Mouse (Mus musculus) heart, postnatal 25 days (tissue): ENCODE data around the gene Gm20388. TPM values are rescaled to one million over a fixed set of nuclear protein-coding genes. Genes with fewer than 3 reads are reported as not detected.
"Not testable (repeated sequence)": the region's sequence is repeated elsewhere in the genome, so short reads cannot be mapped to it uniquely, and the experiment has no call there.

Experiments used
- DNase-seq: peaks from one replicate; pipeline ENCODE4 v3.0.0; 2022; ENCODE audit warnings: low spot score
- intact Hi-C: fragments of 180-260 bp; cut with DNase I; formaldehyde crosslinking; loops from one replicate; pipeline ENCODE4 v1.15.1; 2025
- total RNA-seq, 2 experiments: library from RNA; stranded (reverse); gene quantifications; 2 replicates each; pipeline ENCODE4 v1.2.3; 2021

Gene Gm20388
- total RNA-seq, 2 experiments from 2014 or later, result 2.7 TPM; not detected in 1

- intact Hi-C loops, result no loop called here
- DNase-seq, result no peak
Measured at GRCm38 (mm10) chr8:120723025-120723424, 812.4 kb downstream of the Gm20388 start.

DNA sequence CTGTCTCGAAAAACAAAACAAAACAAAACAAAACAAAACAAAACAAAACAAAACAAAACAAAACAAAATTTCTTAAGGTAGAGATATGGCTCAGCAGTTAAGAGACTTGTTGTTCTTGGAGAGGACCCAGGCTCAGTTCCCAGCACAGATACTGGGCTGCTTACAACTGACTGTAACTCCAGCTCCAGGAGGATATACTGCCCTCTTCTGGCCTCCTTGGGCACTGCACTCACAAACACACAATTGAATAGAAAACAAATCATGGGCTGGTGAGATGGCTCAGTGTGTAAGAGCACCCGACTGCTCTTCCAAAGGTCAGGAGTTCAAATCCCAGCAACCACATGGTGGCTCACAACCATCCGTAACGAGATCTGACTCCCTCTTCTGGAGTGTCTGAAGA lies 813.5 kb downstream of the Gm20388 start:
- DNase-seq, intact Hi-C loops: not testable (repeated sequence)

- intact Hi-C loops, result no loop called here
- no peak for DNase-seq
Measured at GRCm38 (mm10) chr8:120724816-120725575, 814.4 kb downstream of the Gm20388 start.

- DNase-seq, result no peak
- intact Hi-C loops, result no loop called here
Measured at GRCm38 (mm10) chr8:120725576-120725950, 814.9 kb downstream of the Gm20388 start.

GRCm38 (mm10) chr8:120726051-120726450 lies 815.4 kb downstream of the Gm20388 start:
- DNase-seq, result no peak
- intact Hi-C loops, result no loop called here

DNA sequence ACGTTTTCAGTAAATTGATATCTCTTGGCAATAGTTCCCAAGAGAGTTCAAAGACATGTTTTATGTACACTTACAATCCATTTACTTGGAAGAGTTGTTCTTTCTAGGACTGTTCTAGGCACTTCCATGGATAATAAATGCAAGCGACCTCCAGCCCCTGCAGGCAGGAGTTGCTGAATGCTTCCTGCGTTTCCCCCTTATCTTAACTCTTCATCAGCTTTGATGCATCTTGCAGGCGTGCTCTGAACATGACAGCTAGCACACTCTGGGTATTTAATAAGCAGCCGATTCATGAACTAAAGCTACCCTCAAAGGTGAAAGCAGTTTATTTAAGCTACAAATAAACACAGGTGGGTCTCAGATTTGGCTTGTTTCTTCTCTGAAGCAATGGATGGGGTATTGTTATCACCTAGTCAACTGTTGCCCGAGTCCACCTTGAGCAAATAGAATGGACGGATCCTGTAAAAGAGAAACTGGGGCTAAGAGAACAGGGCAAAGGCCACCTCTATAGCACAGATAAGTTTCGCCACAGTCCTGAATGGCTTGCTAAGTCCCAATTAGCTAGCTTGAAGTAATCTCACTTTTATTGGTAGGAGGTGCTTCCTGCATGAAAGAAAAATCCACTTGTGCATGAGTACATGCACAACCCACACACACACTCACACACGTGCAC lies 818.0 kb downstream of the Gm20388 start:
- intact Hi-C loops, result no loop called here
- no peak for DNase-seq

DNA sequence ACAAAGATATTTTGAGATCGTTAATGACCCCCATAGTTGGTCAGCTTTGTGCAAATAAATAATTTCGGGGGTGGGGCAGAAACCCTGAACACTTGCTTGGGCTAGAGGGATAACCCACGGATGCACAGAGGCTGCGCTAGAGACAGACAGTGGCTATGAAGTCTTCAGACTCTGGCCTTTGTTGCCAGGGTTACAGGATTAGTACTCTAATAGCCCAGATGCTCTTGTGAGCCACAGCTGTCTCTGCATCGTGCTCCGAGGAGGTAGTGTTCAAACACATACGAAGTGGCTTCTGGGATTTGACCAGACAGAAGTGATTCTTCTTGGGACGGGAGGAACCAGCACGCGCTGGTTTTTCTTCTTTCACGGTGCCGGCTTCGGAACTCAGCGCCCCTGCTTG lies 820.9 kb downstream of the Gm20388 start:
- DNase-seq, result no peak
- intact Hi-C loops, result no loop called here

GRCm38 (mm10) chr8:120732068-120732467 lies 821.4 kb downstream of the Gm20388 start:
- DNase-seq, result no peak
- intact Hi-C loops, result no loop called here

DNA sequence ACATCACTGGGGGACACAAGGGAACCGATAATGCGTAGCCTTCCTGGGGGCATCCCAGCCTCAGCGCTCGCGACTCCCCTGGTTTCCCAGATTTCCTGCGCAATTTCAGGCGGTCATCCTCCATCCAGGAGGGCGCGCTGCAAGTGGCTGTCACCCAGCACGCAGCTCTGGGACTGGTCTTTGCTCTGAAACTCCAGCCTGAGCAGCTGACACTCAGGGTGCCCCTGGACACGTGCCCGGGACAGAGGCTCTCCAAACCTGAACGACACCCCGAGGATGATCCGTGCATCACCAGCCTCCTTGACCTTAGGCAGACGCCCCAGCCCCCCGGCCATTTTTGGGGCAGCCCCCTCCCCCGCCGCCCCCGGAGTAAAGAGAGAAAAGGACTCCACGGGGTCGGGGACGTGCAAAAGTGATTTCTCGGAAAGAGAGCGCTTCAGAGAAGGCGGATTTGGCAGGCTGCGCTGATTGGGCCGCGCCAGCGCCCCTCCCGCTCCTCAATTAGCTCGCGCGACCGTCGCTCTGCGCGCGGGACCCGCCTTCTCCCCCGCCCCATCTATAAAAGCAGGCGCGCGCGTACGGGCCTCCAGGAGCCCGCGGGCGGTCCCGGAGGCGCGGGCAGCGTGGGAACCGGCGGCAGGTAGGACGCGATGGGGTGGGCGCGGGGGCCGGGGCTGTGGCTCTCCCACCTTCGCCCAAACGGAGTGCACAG lies 825.3 kb downstream of the Gm20388 start, which contains the start of gene Irf8:
Gene Irf8, plus strand, starts transcription at position 589 of the 712 bp plus-strand sequence.
- intact Hi-C loops, result loop anchor here (2.0 to 5.0 kb wide), 3 partner anchors 17 to 61 kb away; no protein-coding TSS in a partner anchor
- DNase-seq, result peak; percentile 83

DNA sequence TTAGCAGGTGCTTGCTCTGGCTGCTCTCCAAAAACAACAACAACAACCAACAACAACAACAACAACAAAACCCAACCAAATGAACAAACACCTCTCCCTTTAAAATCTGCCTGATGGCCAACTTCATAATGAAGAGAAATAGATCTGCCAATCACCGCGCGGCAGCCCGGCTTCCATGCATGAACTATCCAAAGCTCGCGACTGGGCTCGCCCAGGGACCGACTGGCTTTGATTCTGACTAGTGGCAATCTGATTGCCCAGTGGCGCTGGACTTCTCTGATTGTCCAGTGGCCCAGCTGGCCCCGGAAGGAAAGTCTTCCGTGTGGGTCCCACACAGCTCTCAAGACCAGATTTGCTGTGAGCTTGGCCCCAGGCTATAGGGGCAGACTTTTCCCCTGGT lies 825.8 kb downstream of the Gm20388 start:
- intact Hi-C loops, result loop anchor here (2.0 to 5.0 kb wide), 3 partner anchors 16 to 61 kb away; no protein-coding TSS in a partner anchor
- no peak for DNase-seq

GRCm38 (mm10) chr8:120737166-120737565 lies 826.5 kb downstream of the Gm20388 start:
- intact Hi-C loops, result loop anchor here (2.0 to 5.0 kb wide), 3 partner anchors 16 to 60 kb away; no protein-coding TSS in a partner anchor
- no peak for DNase-seq

DNA sequence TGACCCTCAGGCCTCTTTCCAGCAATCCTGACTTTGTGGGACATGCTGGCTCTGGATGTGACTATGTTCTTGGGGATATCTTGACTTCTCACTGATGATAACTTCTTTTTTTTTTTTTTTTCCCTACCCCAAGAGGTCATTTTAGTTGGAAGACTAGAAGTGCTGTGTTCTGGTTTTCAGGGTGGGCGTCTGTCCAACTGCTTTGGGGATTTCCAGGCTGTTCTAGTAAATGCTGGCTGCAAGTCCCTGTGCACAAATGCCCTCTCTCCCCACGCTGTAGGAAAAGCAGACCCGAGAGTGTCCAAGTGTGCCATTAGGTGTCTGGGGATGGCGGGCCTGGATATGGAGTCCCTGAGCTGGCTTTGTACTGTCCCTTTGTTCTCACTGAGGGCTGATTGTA lies 828.1 kb downstream of the Gm20388 start:
- intact Hi-C loops, result loop anchor here (5.0 kb wide), 1 partner anchor 59 kb away; no protein-coding TSS in a partner anchor
- no peak for DNase-seq

DNA sequence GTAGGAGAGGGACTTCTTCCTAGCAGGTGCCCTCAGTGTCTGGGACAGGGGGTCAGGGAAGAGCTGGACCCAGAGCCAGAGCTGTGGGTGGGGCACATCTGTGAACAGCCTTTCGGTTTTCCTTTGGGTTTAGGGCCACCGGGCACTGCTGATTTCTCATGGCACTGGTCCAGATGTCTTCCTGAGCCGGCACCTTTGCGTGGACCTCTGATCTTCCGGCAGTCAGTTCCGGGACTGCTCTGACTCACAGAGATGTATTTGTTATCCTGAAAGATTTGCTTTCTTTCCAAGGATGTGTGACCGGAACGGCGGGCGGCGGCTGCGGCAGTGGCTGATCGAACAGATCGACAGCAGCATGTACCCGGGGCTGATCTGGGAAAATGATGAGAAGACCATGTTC lies 828.9 kb downstream of the Gm20388 start:
- DNase-seq, result no peak
- intact Hi-C loops, result loop anchor here (5.0 kb wide), 1 partner anchor 58 kb away; no protein-coding TSS in a partner anchor

- DNase-seq, result no peak
- intact Hi-C loops, result no loop called here
Measured at GRCm38 (mm10) chr8:120740579-120740978, 829.9 kb downstream of the Gm20388 start.

DNA sequence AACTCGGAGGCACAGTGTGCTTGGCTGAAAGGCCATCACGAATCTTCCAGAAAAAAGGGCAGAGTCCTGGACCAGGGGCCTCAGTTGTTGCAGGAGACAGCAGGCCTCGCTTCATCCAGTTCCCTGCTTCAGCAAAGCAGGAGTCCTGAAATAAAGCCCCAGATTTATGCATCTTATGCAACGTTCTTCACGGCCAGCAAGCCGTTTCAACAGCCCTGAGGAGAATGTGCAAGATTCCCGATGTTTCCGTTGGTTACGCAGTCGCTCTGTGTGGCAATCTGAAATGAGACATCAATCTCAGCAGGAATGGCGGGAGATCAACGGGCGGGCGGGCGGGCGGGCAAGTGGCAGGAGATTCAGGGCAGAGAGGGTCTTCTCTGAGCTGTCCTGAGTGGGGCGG lies 830.4 kb downstream of the Gm20388 start:
- no peak for DNase-seq
- intact Hi-C loops, result no loop called here

- no peak for DNase-seq
- intact Hi-C loops, result no loop called here
Measured at GRCm38 (mm10) chr8:120741815-120742530, 831.3 kb downstream of the Gm20388 start.

DNA sequence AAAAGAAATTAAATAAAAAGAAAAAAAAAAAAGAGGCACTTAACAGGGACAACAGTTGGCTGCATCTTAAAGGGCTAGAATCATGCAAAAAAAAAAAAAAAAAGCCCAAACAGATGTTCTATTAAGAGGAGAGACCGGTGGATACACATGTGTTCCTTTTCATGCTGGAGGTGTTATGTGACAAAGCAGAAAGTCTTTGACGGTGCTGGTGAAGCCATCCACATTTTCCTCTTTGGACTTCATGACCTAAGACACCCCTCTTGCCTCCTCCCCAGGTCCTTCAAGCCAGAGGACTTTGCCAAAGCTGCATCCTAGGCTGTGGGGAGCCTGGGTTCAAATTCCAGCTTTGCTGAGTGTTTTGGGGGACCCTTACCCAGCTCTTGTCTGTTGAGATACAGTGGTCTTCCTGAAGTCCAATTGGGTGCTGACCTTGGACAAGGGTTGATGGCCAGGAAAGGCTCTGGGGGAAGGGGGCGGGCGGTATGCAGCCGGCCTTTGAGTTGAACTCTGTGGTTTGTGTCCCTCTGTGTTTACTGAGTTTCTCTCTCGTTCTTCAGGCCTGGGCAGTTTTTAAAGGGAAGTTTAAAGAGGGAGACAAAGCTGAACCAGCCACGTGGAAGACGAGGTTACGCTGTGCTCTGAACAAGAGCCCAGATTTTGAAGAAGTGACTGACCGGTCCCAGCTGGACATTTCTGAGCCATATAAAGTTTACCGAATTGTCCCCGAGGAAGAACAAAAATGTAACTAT lies 832.7 kb downstream of the Gm20388 start:
- no peak for DNase-seq
- intact Hi-C loops, result no loop called here

GRCm38 (mm10) chr8:120743898-120744290 lies 833.3 kb downstream of the Gm20388 start:
- intact Hi-C loops, result no loop called here
- DNase-seq, result no peak

DNA sequence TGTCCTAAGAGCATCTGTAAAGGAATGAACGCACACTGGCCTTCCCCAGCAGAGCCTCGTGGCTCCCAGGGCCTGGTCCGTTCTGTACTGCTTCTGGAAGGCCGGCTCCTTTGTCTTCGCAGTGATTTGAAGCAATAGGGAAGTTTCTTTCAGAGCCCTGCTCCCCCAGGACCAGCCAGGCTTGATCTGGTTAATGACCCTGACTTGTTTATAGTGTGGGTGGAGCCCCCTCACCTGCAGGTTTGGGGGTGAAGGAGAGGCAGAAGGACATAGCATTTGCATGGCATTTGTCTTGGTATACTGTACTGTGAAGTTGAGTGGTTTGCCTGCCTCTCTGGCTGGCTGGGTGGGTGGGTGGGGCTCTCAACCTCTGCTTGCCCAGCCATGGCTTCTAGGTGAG lies 833.8 kb downstream of the Gm20388 start:
- intact Hi-C loops, result no loop called here
- DNase-seq, result no peak
